Mouse (Mus musculus): Measurements from ENCODE around the gene Necap2. TPM values are rescaled to one million over a fixed set of nuclear protein-coding genes. Genes with fewer than 3 reads are reported as not detected.

Gene Necap2
- polyA plus RNA-seq, 1 experiment: 91.5 TPM

- H3K4me3 ChIP-seq (replicated peaks; ENCODE audit: control insufficient read depth, low read depth, low read length): no peak overlapping the region
- TF ChIP-seq CTCF (IDR thresholded peaks at IDR 0.05; ENCODE audit: control insufficient read depth, insufficient read depth, low read length) (no peak), POLR2A (IDR thresholded peaks at IDR 0.05; ENCODE audit: borderline replicate concordance, control insufficient read depth, low read depth, low read length) (no peak)
- no peak overlapping the region for H3K27ac ChIP-seq (ENCODE audit: control insufficient read depth, insufficient read depth, low read depth, low read length, poor library complexity)
- no peaks in the 10 kb centered on the region for H3K4me1 ChIP-seq (ENCODE audit: control insufficient read depth, insufficient read depth, low read length)
- WGBS: 86% methylated on average over 14 of the region's 14 CpGs
Observed at GRCm38 (mm10) chr4:141020811-141021613, 57.1 kb downstream of the Necap2 start.

- 93% methylated on average over 17 of the region's 17 CpGs for WGBS
- no peaks in the 10 kb centered on the region for H3K4me1 ChIP-seq (ENCODE audit: control insufficient read depth, insufficient read depth, low read length)
- TF ChIP-seq CTCF (IDR thresholded peaks at IDR 0.05; ENCODE audit: control insufficient read depth, insufficient read depth, low read length) (no peak), POLR2A (IDR thresholded peaks at IDR 0.05; ENCODE audit: borderline replicate concordance, control insufficient read depth, low read depth, low read length) (no peak)
- no peak overlapping the region for H3K4me3 ChIP-seq (replicated peaks; ENCODE audit: control insufficient read depth, low read depth, low read length)
- no peak overlapping the region for H3K27ac ChIP-seq (ENCODE audit: control insufficient read depth, insufficient read depth, low read depth, low read length, poor library complexity)
Observed at GRCm38 (mm10) chr4:141020220-141020619, 57.9 kb downstream of the Necap2 start.

GRCm38 (mm10) chr4:141017657-141018436 is 60.3 kb downstream of the Necap2 start:
- WGBS: 88% methylated on average over 29 of the region's 29 CpGs

More at GRCm38 (mm10) chr4:141017657-141018436, 60.3 kb downstream of the Necap2 start:
- TF ChIP-seq POLR2A (IDR thresholded peaks at IDR 0.05; ENCODE audit: borderline replicate concordance, control insufficient read depth, low read depth, low read length) (no peak), CTCF (IDR thresholded peaks at IDR 0.05; ENCODE audit: control insufficient read depth, insufficient read depth, low read length) (no peak)
- Histone ChIP-seq H3K4me3 (replicated peaks; ENCODE audit: control insufficient read depth, low read depth, low read length) (no peak overlapping the region), H3K27ac (ENCODE audit: control insufficient read depth, insufficient read depth, low read depth, low read length, poor library complexity) (no peak overlapping the region), H3K4me1 (ENCODE audit: control insufficient read depth, insufficient read depth, low read length) (no peaks in the 10 kb centered on the region)

Other genes with a start within 250 kb of the Necap2 start
- gene Padi1, start 232.6 kb downstream of the Necap2 start, polyA plus RNA-seq (2011; ENCODE audit: insufficient read depth, insufficient read length, low replicate concordance, missing spikeins): not detected in 2 replicates
- gene Padi2, start 172.0 kb downstream of the Necap2 start, polyA plus RNA-seq (2011; ENCODE audit: insufficient read depth, insufficient read length, low replicate concordance, missing spikeins): 5.6 and 11.4 TPM in 2 replicates
- gene Sdhb, start 117.2 kb downstream of the Necap2 start, polyA plus RNA-seq (2011; ENCODE audit: insufficient read depth, insufficient read length, low replicate concordance, missing spikeins): 33.6 and 65.3 TPM in 2 replicates
- gene Atp13a2, start 91.5 kb downstream of the Necap2 start, polyA plus RNA-seq (2011; ENCODE audit: insufficient read depth, insufficient read length, low replicate concordance, missing spikeins): 28.4 and 46.7 TPM in 2 replicates
- gene Mfap2, start 67.9 kb downstream of the Necap2 start, polyA plus RNA-seq (2011; ENCODE audit: insufficient read depth, insufficient read length, low replicate concordance, missing spikeins): 1.9 and 4.0 TPM in 2 replicates
- 4.6 and 9.6 TPM in 2 replicates for gene Crocc, start 17.8 kb downstream of the Necap2 start, polyA plus RNA-seq (2011; ENCODE audit: insufficient read depth, insufficient read length, low replicate concordance, missing spikeins)
- not detected in 2 replicates for gene Spata21, start 10.0 kb upstream of the Necap2 start, polyA plus RNA-seq (2011; ENCODE audit: insufficient read depth, insufficient read length, low replicate concordance, missing spikeins)
- gene Szrd1, start 61.4 kb upstream of the Necap2 start, polyA plus RNA-seq (2011; ENCODE audit: insufficient read depth, insufficient read length, low replicate concordance, missing spikeins): 23.6 and 31.2 TPM in 2 replicates
- 7.9 and 9.2 TPM in 2 replicates for gene Fbxo42, start 69.6 kb upstream of the Necap2 start, polyA plus RNA-seq (2011; ENCODE audit: insufficient read depth, insufficient read length, low replicate concordance, missing spikeins)
- gene Rsg1, start 135.6 kb upstream of the Necap2 start, polyA plus RNA-seq (2011; ENCODE audit: insufficient read depth, insufficient read length, low replicate concordance, missing spikeins): 2.1 TPM in 1 of 2 replicates, not detected in the other
- 1.1 TPM in 1 of 2 replicates, not detected in the other for gene Arhgef19, start 161.1 kb upstream of the Necap2 start, polyA plus RNA-seq (2011; ENCODE audit: insufficient read depth, insufficient read length, low replicate concordance, missing spikeins)
- gene Epha2, start 222.9 kb upstream of the Necap2 start, polyA plus RNA-seq (2011; ENCODE audit: insufficient read depth, insufficient read length, low replicate concordance, missing spikeins): 5.7 and 14.2 TPM in 2 replicates

All from bone marrow, adult 2 months (tissue).